Mouse (Mus musculus): ENCODE measurements at regions not wholly inside any gene's neighbourhood (a gene's known extent, or its start where the extent isn't known, plus 50 kb on each side); places are given as distances from the start of the nearest gene placed in this dataset.

- Histone ChIP-seq H3K9me3 (ENCODE audit: low read length) (no peaks in the 10 kb centered on the region), H3K4me2 (ENCODE audit: low read depth, low read length, poor library complexity, severe bottlenecking) (no peak overlapping the region), H3K27ac (ENCODE audit: low read depth, low read length) (no peak overlapping the region), H3K9ac (replicated peaks; ENCODE audit: low read length, poor library complexity, severe bottlenecking) (no peak overlapping the region), H3K27me3 (ENCODE audit: insufficient read depth, low read length) (no peaks in the 10 kb centered on the region), H3K36me3 (ENCODE audit: insufficient read depth, low read length) (no peaks in the 10 kb centered on the region), H3K4me3 (ENCODE audit: low read depth, low read length) (no peak overlapping the region), H3K4me1 (ENCODE audit: insufficient read depth, low read length) (no peaks in the 10 kb centered on the region)
- DNase-seq (ENCODE audit: low spot score) (no peak), ATAC-seq (ENCODE audit: low FRiP score) (no peak)
- TF ChIP-seq CTCF (IDR thresholded peaks at IDR 0.05): no peak
- WGBS: 58% methylated on average over 25 of the region's 25 CpGs
Observed at GRCm38 (mm10) chr9:102782926-102783850, 51.5 kb upstream of the Ryk start.

DNA sequence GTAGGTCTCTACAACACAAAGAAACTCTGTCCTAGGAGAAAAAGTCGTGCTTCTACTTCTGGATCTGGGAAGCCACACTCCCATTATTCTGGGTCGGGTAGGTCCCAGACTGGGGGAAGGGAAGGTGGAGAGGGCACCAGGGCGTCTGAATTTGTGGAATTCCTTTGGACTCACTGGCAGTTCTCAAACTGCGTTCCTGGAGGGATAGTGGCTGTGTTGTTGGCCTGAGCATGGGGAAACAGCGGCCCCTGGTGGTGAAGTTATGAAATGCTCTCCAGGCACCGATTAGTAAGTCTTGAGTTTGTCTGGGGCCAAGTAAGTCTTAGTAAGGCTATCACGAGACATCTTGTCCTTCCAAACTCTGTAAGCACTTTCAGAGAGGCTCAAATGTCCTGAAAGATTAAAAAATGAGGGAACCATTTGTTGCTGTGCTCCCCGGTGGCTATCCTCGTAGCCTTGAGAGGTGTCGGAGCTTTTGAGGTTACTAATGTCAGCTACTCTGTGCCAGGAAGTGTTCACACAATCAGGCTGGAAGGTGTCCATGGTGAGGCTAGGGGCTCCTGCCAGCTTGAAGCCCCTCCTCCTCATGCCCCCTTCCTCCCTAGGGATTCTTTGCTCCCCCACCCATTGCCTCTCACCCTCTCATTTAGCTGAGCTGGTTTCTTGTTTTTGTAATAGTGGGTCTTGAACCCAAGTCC lies 50.2 kb upstream of the Ryk start:
- Histone ChIP-seq H3K36me3 (ENCODE audit: insufficient read depth, low read length) (no peaks in the 10 kb centered on the region), H3K4me3 (ENCODE audit: low read depth, low read length) (no peak overlapping the region), H3K9me3 (ENCODE audit: low read length) (no peaks in the 10 kb centered on the region), H3K4me1 (ENCODE audit: insufficient read depth, low read length) (no peaks in the 10 kb centered on the region), H3K27me3 (ENCODE audit: insufficient read depth, low read length) (no peaks in the 10 kb centered on the region), H3K4me2 (ENCODE audit: low read depth, low read length, poor library complexity, severe bottlenecking) (no peak overlapping the region), H3K27ac (ENCODE audit: low read depth, low read length) (no peak overlapping the region), H3K9ac (replicated peaks; ENCODE audit: low read length, poor library complexity, severe bottlenecking) (no peak overlapping the region)
- 8% methylated on average over 10 of the region's 10 CpGs for WGBS
- peak; percentile 90 for DNase-seq (ENCODE audit: low spot score)
- ATAC-seq (ENCODE audit: low FRiP score): 0 out of 2 replicates have a peak, but pooled peaks have one; percentile 44
- peak; percentile 99 for TF ChIP-seq CTCF (IDR thresholded peaks at IDR 0.05)

Data from midbrain, postnatal 0 days (tissue).